Mouse (Mus musculus) heart, adult 11 months (tissue): ENCODE measurements around the gene Cd7.
A peak's percentile ranks its signal among the peaks of the same experiment; 100 is the strongest.
"Not testable (repeated sequence)": the region's sequence is repeated elsewhere in the genome, so short reads cannot be mapped to it uniquely, and the experiment has no call there.

Experiments used
- DNase-seq: peaks from one replicate; pipeline ENCODE4 v3.0.0; 2022

Cd7 gene

GRCm38 (mm10) chr11:121045286-121045685 lies 6.1 kb upstream of the Cd7 start:
- no peak for DNase-seq

DNA sequence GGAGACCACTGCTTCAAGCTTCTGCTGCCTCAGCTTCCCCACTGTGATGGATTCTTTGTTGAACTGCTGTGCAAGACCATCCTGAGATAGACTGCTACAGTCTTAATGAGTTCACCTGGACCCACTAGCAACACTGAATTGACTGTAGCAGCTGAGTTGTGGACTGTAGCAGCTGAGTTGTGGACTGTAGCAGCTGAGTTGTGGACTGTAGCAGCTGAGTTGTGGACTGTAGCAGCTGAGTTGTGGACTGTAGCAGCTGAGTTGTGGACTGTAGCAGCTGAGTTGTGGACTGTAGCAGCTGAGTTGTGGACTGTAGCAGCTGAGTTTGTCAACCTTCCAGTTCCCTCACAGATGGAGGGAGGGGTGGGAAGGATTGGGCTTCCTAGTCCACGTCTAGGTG lies 3.8 kb upstream of the Cd7 start:
- DNase-seq = not testable (repeated sequence)

GRCm38 (mm10) chr11:121042480-121042879 lies 3.3 kb upstream of the Cd7 start:
- DNase-seq = no peak

- DNase-seq = no peak
These were observed 2.4 kb upstream of the Cd7 start for GRCm38 (mm10) chr11:121041636-121042035.

DNA sequence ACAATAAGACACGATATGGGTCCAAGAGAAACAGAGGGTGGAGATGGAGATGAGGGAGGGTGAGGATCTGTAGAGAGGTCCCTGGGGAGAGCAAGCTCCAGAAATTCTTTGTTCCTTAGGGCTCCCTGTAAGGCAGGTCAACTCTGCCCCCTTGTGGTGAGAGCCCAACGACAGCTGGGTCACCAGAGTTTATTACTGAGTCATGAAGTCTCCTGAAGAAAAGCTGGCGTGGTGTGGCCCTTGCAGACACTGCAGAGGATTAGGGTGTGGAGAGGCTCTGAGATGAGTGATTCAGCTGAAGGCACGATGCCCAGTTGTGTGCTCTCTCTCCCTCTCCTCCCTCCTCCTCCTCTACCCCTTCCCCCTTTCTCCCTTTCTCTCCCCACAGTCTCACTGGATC lies 2.0 kb upstream of the Cd7 start:
- peak; percentile 96 for DNase-seq

GRCm38 (mm10) chr11:121038366-121039240 lies 615 bp downstream of the Cd7 start:
- no peak for DNase-seq

- DNase-seq = no peak
These were observed 6.1 kb downstream of the Cd7 start for GRCm38 (mm10) chr11:121033118-121033517.

GRCm38 (mm10) chr11:121027259-121027658 lies 12.0 kb downstream of the Cd7 start:
- no peak for DNase-seq

- no peak for DNase-seq
These were observed 15.1 kb downstream of the Cd7 start for GRCm38 (mm10) chr11:121024163-121024562.

- DNase-seq = no peak
These were observed 19.7 kb downstream of the Cd7 start for GRCm38 (mm10) chr11:121019501-121019900.

DNA sequence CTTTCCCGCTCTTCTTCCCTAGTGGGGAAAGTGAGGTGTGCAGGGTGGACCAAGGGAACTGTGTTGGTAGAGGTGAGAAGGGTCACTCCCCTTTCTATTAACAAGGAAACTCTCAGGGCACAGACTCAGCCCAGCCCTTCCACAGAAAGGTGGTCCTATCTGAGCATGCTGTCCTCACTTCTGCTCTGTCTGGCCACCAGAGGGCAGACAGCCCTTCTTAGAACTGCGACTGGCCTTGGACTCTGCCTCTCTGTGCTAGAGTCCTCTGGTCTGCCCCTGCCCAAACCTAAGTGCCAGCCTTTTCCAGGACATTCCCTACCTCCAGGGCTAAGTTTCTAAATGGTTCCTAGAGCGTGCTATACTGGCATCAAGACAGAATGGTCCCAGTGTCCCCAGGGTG lies 21.5 kb downstream of the Cd7 start:
- DNase-seq = peak; percentile 93

- DNase-seq = no peak
These were observed 23.7 kb downstream of the Cd7 start for GRCm38 (mm10) chr11:121015472-121015871.

- DNase-seq = peak; percentile 98
These were observed 24.3 kb downstream of the Cd7 start for GRCm38 (mm10) chr11:121014896-121015300.

DNA sequence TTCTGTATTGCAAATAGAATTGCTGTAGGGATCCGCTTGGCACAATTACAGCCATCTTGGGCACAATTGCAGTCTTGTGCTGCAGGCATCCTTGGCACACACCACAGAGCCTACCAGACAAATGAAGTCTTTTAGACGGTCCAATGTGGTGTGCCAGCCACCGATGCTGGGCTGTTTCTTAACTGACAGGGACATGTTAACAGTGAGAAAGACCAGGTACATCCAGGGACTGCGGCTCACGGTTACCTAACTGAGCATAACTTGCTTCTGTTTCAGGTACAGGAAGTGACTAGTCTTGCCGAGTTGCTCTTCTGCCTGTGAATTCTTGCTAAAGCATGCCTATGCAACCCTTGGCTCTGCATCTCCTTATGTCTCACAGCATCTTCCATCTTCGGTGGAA lies 25.6 kb downstream of the Cd7 start:
- no peak for DNase-seq

GRCm38 (mm10) chr11:121010044-121010755 lies 29.0 kb downstream of the Cd7 start:
- no peak for DNase-seq

GRCm38 (mm10) chr11:121006184-121006583 lies 33.0 kb downstream of the Cd7 start:
- DNase-seq = peak; percentile 84

GRCm38 (mm10) chr11:121004281-121004680 lies 34.9 kb downstream of the Cd7 start:
- no peak for DNase-seq

DNA sequence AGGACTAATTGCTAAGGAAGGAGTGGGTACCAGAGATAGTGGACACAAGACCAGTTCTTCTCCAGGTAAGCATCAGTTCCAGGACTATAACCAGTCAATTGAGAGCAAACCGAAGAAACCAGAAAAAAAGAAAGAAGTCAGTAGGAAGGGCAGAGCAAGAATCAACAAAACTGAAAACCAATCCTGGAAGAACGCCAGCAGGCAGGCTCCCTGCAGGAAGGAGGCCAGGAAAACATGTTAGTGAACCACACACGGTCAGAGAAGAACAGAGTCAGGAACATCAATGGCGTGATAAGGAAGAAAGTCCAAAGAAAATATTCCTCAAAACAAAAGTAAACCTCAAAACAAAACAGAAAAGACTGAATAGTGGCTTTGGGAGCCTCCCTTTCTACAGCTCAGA lies 37.3 kb downstream of the Cd7 start:
- no peak for DNase-seq

DNA sequence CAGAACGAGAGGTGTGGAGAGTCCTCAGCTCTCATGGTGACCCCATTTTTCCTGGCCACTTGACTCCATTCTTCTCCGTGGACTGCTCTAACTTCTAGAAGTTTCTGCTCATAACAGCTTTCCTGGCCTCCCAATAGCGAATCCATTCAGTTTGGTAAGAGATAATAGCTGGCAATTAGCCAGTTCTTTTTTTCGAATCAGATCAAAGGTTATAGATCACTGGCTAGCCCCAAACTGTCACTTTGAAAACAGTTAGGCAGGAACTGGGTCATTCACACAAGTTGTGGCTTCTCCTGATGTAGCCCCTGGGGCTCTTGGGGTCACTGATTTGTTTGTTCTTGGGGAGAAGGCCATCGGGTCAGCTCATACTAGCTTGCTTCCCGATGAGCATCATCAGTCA lies 44.5 kb downstream of the Cd7 start:
- no peak for DNase-seq

DNA sequence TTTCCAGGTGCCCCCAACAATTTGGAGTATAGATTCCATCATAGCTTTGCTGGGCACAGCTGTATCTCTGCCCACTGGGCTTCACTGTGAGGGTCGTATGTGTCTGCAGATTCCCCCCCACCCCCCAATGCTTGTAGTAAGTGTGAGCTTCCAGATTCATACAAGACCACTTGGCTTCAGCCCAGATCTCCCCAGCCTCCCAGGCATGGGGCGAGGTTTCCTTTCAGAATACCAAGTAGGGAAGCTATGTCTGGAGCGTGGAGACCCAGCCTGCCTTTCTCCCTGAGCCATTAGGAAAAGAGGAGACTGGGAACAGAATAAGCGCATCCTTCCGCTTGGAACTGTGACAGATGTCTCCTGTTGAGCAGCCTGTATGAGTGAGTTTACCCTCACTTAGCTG lies 45.6 kb downstream of the Cd7 start:
- DNase-seq = no peak

DNA sequence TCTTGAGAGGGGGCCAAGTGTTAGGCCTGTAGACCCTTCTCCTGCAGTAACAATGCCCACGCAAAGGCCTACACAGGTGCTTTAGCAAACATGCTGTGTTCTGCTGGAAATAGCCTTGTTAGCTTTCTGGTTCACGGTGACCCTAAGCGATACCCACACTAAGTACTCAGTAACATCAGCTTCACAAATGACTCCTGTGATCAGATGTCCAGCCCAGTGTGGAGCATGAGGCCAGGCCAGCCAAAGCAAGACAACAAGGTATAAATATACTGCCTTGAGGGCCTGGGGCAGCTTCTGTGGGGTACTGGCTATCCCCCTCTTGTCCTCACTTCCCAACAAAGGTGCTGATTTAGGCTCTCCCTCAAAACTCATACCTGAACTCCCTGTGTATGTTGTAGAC lies 46.1 kb downstream of the Cd7 start:
- DNase-seq = no peak

DNA sequence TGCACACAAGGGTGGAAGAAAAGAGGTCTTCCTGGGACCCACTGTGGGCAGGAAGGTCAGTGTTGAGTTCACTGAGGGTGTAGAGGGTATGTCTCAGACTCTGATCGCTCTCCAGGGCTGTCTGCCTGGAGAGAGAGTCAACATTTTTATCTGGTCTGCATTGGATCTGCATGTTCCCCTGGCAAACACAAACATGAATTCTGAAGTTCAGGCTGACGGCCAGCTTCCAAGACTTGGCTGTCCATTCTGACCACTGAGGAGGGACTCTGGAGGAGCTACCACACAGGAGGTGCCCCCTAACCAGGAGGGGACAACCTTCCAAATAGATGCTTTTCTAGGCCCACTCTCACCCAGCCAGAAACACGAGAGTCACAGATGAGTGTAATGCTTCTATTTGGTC lies 47.4 kb downstream of the Cd7 start:
- DNase-seq = peak; percentile 97

GRCm38 (mm10) chr11:120990951-120991526 lies 48.2 kb downstream of the Cd7 start, which contains the start of gene Csnk1d:
TSS of gene Csnk1d (minus strand) at chr11:120991330.
- peak; percentile 100 for DNase-seq
